ENCODE assay signal across 30 mouse cellular contexts in the genomic region with DNA sequence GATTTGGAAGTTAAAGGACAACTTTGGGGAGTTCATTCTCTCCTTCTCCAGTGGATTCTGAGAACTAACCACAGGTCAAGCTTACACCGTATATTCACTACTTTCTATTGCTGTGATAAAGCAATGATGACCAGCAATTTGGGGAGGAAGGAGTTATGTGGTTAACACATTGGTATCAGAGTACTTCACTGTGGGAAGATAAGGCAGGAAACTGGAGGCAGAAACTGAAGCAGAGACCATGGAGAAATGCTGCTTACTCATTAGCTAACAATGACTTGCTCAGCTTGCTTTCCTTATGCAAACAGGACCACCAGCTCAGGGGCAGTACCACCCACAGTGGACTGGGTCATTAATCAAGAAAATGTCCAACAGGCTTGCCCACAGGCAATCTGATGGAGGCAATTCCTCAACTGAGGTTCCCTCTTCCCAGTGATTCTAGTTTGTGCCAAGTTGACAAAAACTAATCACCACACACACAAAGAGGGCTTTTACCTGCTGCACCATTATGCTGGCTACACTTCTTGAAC.
DNase-seq lines count a peak whose midpoint lies in the region; ATAC-seq lines count a peak whose summit lies in the region.
"Had no signal": no experiment of that assay in that cellular context is flagged by ENCODE, and none has a peak within 500 bp of the region (broad histone marks: within the 10 kb centered on the region; RNA-seq: fewer than 3 reads in every experiment).

No protein-coding gene starts in this region.

- H3K4me3 ChIP-seq in hindbrain, embryonic 10.5 days, result no peak overlapping the region
- no peak overlapping the region for H3K4me3 ChIP-seq in hindbrain, embryonic 12.5 days
- H3K4me3 ChIP-seq in neural tube, embryonic 15.5 days (replicated peaks), result no peak overlapping the region
- H3K4me3 ChIP-seq: embryonic facial prominence, embryonic 13.5 days; forebrain, embryonic 10.5 days; forebrain, embryonic 15.5 days; heart, adult 2 months; heart, embryonic 12.5 days; intestine, embryonic 15.5 days; midbrain, embryonic 10.5 days; neural tube, embryonic 13.5 days; stomach, embryonic 15.5 days had no signal

- no peaks in the 10 kb centered on the region for H3K27me3 ChIP-seq in hindbrain, embryonic 10.5 days (ENCODE audit: insufficient read depth, poor library complexity, severe bottlenecking)
- no peaks in the 10 kb centered on the region for H3K27me3 ChIP-seq in hindbrain, embryonic 12.5 days
- H3K27me3 ChIP-seq in neural tube, embryonic 15.5 days (replicated peaks), result no peaks in the 10 kb centered on the region
- H3K27me3 ChIP-seq: embryonic facial prominence, embryonic 13.5 days; forebrain, embryonic 15.5 days; heart, embryonic 12.5 days; intestine, embryonic 15.5 days; neural tube, embryonic 13.5 days; stomach, embryonic 15.5 days had no signal

- H3K36me3 ChIP-seq in hindbrain, embryonic 10.5 days, result no peaks in the 10 kb centered on the region
- no peaks in the 10 kb centered on the region for H3K36me3 ChIP-seq in hindbrain, embryonic 12.5 days
- no peaks in the 10 kb centered on the region for H3K36me3 ChIP-seq in neural tube, embryonic 15.5 days
- H3K36me3 ChIP-seq: forebrain, embryonic 10.5 days; forebrain, embryonic 15.5 days; intestine, embryonic 15.5 days; midbrain, embryonic 10.5 days; neural tube, embryonic 13.5 days; stomach, embryonic 15.5 days had no signal

- H3K4me2 ChIP-seq in hindbrain, embryonic 12.5 days (replicated peaks), result no peak overlapping the region
- no peak overlapping the region for H3K4me2 ChIP-seq in neural tube, embryonic 15.5 days
- H3K4me2 ChIP-seq: embryonic facial prominence, embryonic 13.5 days; forebrain, embryonic 15.5 days; heart, embryonic 12.5 days; intestine, embryonic 15.5 days; lung, embryonic 14.5 days; neural tube, embryonic 13.5 days; stomach, embryonic 15.5 days had no signal

- no peaks in the 10 kb centered on the region for H3K4me1 ChIP-seq in hindbrain, embryonic 10.5 days (replicated peaks)
- no peaks in the 10 kb centered on the region for H3K4me1 ChIP-seq in hindbrain, embryonic 12.5 days
- no peaks in the 10 kb centered on the region for H3K4me1 ChIP-seq in neural tube, embryonic 15.5 days
- H3K4me1 ChIP-seq: embryonic facial prominence, embryonic 13.5 days; forebrain, embryonic 10.5 days; forebrain, embryonic 15.5 days; heart, embryonic 12.5 days; intestine, embryonic 15.5 days; midbrain, embryonic 10.5 days; neural tube, embryonic 13.5 days; stomach, embryonic 15.5 days had no signal

- peak; percentile 2 for DNase-seq in hindbrain, embryonic 10.5 days (ENCODE audit: low spot score)
- peak; percentile 21 for DNase-seq in neural tube, embryonic 10.5 days (ENCODE audit: extremely low spot score, low spot score)
- DNase-seq in mesoderm, embryonic 11.5 days (ENCODE audit: low read depth, low spot score), result peak; percentile 40
- DNase-seq in layer of hippocampus, postnatal 10 days (ENCODE audit: low spot score in 2 of 2), result no peak
- DNase-seq in thymus, adult 18-20 months, result no peak
- DNase-seq in right cerebral cortex, postnatal 36 days (ENCODE audit: low spot score in 2 of 2), result no peak
- DNase-seq: adrenal gland, postnatal 14 days; cerebellum, adult 11-12 months; cerebellum, adult 9-11 months; heart, adult 2 months; heart, postnatal 4 days; kidney, adult 9 months; liver; lung, embryonic 14.5 days; lung, postnatal 14 days; thymus, postnatal 4 days had no signal

- no peaks in the 10 kb centered on the region for H3K9me3 ChIP-seq in hindbrain, embryonic 10.5 days
- H3K9me3 ChIP-seq in hindbrain, embryonic 12.5 days (replicated peaks), result no peaks in the 10 kb centered on the region
- no peaks in the 10 kb centered on the region for H3K9me3 ChIP-seq in neural tube, embryonic 15.5 days (replicated peaks)
- H3K9me3 ChIP-seq: embryonic facial prominence, embryonic 13.5 days; forebrain, embryonic 10.5 days; forebrain, embryonic 15.5 days; G1E; heart, embryonic 12.5 days; intestine, embryonic 15.5 days; midbrain, embryonic 10.5 days; neural tube, embryonic 13.5 days; stomach, embryonic 15.5 days had no signal

- ATAC-seq in hindbrain, embryonic 12.5 days (ENCODE audit: low FRiP score), result no peak
- ATAC-seq in neural tube, embryonic 15.5 days (ENCODE audit: low FRiP score), result no peak
- ATAC-seq: forebrain, embryonic 15.5 days; hindbrain, postnatal 0 days; midbrain, embryonic 16.5 days had no signal

- H3K9ac ChIP-seq in hindbrain, embryonic 12.5 days, result no peak overlapping the region
- no peak overlapping the region for H3K9ac ChIP-seq in neural tube, embryonic 15.5 days (replicated peaks)
- H3K9ac ChIP-seq: embryonic facial prominence, embryonic 13.5 days; forebrain, embryonic 15.5 days; heart, embryonic 12.5 days; intestine, embryonic 15.5 days; liver, embryonic 14.5 days; lung, embryonic 14.5 days; neural tube, embryonic 13.5 days; stomach, embryonic 15.5 days had no signal

- 68% methylated on average over 1 of the region's 1 CpGs for whole genome bisulfite sequencing in hindbrain, embryonic 10.5 days
- WGBS in hindbrain, embryonic 12.5 days, result 69% methylated on average over 1 of the region's 1 CpGs
- WGBS in neural tube, embryonic 15.5 days, result 24% methylated on average over 1 of the region's 1 CpGs

- no peak overlapping the region for H3K27ac ChIP-seq in hindbrain, embryonic 10.5 days
- no peak overlapping the region for H3K27ac ChIP-seq in hindbrain, embryonic 12.5 days
- no peak overlapping the region for H3K27ac ChIP-seq in neural tube, embryonic 15.5 days (replicated peaks)
- H3K27ac ChIP-seq: embryonic facial prominence, embryonic 13.5 days; forebrain, embryonic 10.5 days; forebrain, embryonic 15.5 days; heart, adult 2 months; hindbrain, postnatal 0 days; intestine, embryonic 15.5 days; liver, embryonic 14.5 days; midbrain, embryonic 10.5 days; neural tube, embryonic 13.5 days; stomach, embryonic 15.5 days had no signal

Comparison
In these comparisons a context has a peak if more than half of its experiments do, and no peak if none do; other contexts are left out.
1. DNase-seq: peak in hindbrain, embryonic 10.5 days (single experiment), neural tube, embryonic 10.5 days (single experiment) and mesoderm, embryonic 11.5 days (single experiment); none in layer of hippocampus, postnatal 10 days (0 of 2), thymus, adult 18-20 months (0 of 2) and right cerebral cortex, postnatal 36 days (0 of 2).